Mouse (Mus musculus): ENCODE measurements around the gene Mob3c.

The Mob3c gene

DNA sequence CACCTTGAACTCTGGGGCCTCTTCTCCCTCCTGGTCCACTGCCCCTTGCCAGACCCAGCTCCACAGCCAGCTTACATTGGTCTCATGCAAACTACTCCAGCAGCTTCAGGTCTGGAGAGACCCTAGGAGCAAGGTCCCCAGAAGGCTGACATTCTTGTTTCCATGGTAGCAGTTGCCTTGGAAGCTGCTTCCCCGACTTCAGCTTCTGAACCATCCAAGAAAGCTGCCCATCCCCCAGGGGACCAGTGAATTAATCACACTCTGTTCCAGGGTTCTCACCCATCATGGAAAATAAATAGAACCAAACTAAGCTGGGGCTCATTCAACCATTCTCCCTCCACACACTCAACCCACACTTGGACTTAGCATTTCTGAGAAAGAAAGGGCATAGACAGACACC lies 53.3 kb downstream of the Mob3c start:
- no peak for DNase-seq (ENCODE audit: low spot score)

DNA sequence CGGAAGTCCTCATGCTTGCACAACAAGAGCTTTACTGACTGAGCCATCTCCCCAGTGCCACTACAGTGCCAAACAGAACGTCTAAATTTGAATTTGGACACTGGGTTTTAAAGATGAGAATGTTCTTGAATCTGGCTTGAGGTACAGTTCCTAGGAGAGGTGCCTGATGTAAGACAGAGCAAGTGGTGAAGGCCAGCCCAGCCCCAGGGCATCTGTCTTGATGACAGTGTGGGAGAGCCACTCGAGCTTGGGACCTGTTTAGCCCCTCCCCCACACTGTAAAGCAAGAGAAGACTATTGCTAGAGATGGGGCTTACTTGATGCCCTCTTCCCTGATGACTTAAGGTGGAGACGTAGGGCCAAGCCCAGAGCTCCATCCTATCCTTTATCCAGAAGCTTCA lies 54.3 kb downstream of the Mob3c start:
- DNase-seq (ENCODE audit: low spot score) = no peak

- no peak for DNase-seq (ENCODE audit: low spot score)
Observed at GRCm38 (mm10) chr4:115884022-115884421, 56.1 kb downstream of the Mob3c start, which contains the start of gene Kncn. Kncn (plus strand) TSS chr4:115884400.
